Mouse (Mus musculus): ENCODE measurements around the gene Gm11011.

- no peak for TF ChIP-seq CTCF (IDR thresholded peaks at IDR 0.05; ENCODE audit: borderline replicate concordance, insufficient read depth, low read length)
- TF ChIP-seq POLR2A (IDR thresholded peaks at IDR 0.05; ENCODE audit: low read depth, low read length): no peak
These were observed 12.0 kb upstream of the Gm11011 start for GRCm38 (mm10) chr2:169599591-169599990.

Data from embryonic fibroblast, embryonic 13.5 days (primary cell).